Mouse (Mus musculus) CH12.LX (cell line): ENCODE measurements around the gene H2-Q4. TPM values are rescaled to one million over a fixed set of nuclear protein-coding genes. Genes with fewer than 3 reads are reported as not detected.
"Not testable (repeated sequence)": the region's sequence is repeated elsewhere in the genome, so short reads cannot be mapped to it uniquely, and the experiment has no call there.

Source experiments
- DNase-seq: peaks from one replicate; pipeline ENCODE4 v3.0.0-alpha.2; 2013; ENCODE audit errors: extremely low read depth
- H3K27ac ChIP-seq: 2 replicates; pipeline ENCODE4 v1.5.1; 2012; ENCODE audit warnings: low read depth, mild to moderate bottlenecking, control low read depth, moderate library complexity; ENCODE audit not compliant: insufficient read depth
- H3K27me3 ChIP-seq: replicated peaks from 2 replicates; pipeline ENCODE3; 2012; ENCODE audit warnings: inconsistent platforms
- H3K36me3 ChIP-seq, 2 experiments: replicated peaks in 1 of 2; 2 replicates each; pipeline versions ENCODE3 to v1.6.1; 2012; ENCODE audit warnings: inconsistent platforms in 1 of 2, low read length in 1 of 2, mild to moderate bottlenecking in 1 of 2, mixed read lengths in 1 of 2, moderate library complexity in 1 of 2; ENCODE audit not compliant: control insufficient read depth in 1 of 2, insufficient read depth in 1 of 2
- H3K4me1 ChIP-seq, 2 experiments: 2 replicates each; pipeline ENCODE4 v1.6.1; 2012; ENCODE audit warnings: inconsistent platforms in 1 of 2, moderate library complexity in 1 of 2; ENCODE audit not compliant: insufficient read depth in 2 of 2, control insufficient read depth in 1 of 2
- H3K4me2 ChIP-seq: 2 replicates; pipeline ENCODE4 v1.6.1; 2012; ENCODE audit warnings: low read depth, mild to moderate bottlenecking, control low read depth; ENCODE audit not compliant: poor library complexity, insufficient read depth, severe bottlenecking
- H3K4me3 ChIP-seq, 3 experiments: fragments of 150-350 bp in 1 of 3; sonication (generic) in 1 of 3; replicated peaks in 1 of 3; 2 replicates each; pipeline versions ENCODE3 to v1.5.1; 2011 to 2012; ENCODE audit warnings: low read depth in 2 of 3, low read length in 2 of 3, mild to moderate bottlenecking in 2 of 3, moderate library complexity in 2 of 3, control low read depth in 1 of 3, improper control_type of control experiment in 1 of 3, inconsistent platforms in 1 of 3, mixed read lengths in 1 of 3; ENCODE audit not compliant: poor library complexity in 1 of 3
- H3K79me2 ChIP-seq: replicated peaks from 2 replicates; pipeline ENCODE4 v1.6.1; 2012; ENCODE audit warnings: mild to moderate bottlenecking, moderate library complexity; ENCODE audit not compliant: control insufficient read depth, poor library complexity, insufficient read depth, severe bottlenecking; ENCODE audit errors: extremely low read depth
- H3K9ac ChIP-seq: 2 replicates; pipeline ENCODE4 v1.6.1; 2012; ENCODE audit warnings: low read depth, mild to moderate bottlenecking, control low read depth, moderate library complexity; ENCODE audit not compliant: insufficient read depth
- H3K9me3 ChIP-seq: replicated peaks from 2 replicates; pipeline ENCODE3; 2012; ENCODE audit warnings: low read length, inconsistent platforms, mixed read lengths
- CHD2 ChIP-seq: IDR thresholded peaks from 2 replicates; pipeline ENCODE4 v1.6.1; 2011; ENCODE audit warnings: low read length, improper control_type of control experiment
- IRF4 ChIP-seq: IDR thresholded peaks from 2 replicates; pipeline ENCODE4 v1.6.1; 2014; ENCODE audit warnings: low read depth, mild to moderate bottlenecking, inconsistent platforms, low read length, improper control_type of control experiment
- NELFE ChIP-seq: IDR thresholded peaks from 2 replicates; pipeline ENCODE4 v1.6.1; 2011; ENCODE audit warnings: low read depth, low read length, improper control_type of control experiment
- POLR2A ChIP-seq: IDR thresholded peaks from 2 replicates; pipeline ENCODE4 v1.6.1; 2011; ENCODE audit warnings: low read depth, mild to moderate bottlenecking, improper control_type of control experiment, low read length
- TBP ChIP-seq: conservative IDR thresholded peaks from 2 replicates; pipeline ENCODE4 v1.6.1; 2011; ENCODE audit warnings: low read depth, low read length, improper control_type of control experiment
- TCF12 ChIP-seq: IDR thresholded peaks from 2 replicates; pipeline ENCODE4 v1.6.1; 2014; ENCODE audit warnings: low read depth, mild to moderate bottlenecking, inconsistent platforms, low read length, improper control_type of control experiment
- dilution Hi-C: fragments of 300-500 bp; cut with MboI; formaldehyde crosslinking; loops from 2 replicates; pipeline ENCODE4 v1.14.3; 2020; ENCODE audit warnings: low sequenced_read_pairs; ENCODE audit not compliant: extremely low pct_unique_long_range_greater_than_20kb, extremely low pct_ligation_motif_present
- in situ Hi-C: fragments of 300-500 bp; cut with MboI; formaldehyde crosslinking; loops from 3 replicates; pipeline ENCODE4 v1.14.3; 2019; ENCODE audit warnings: low sequenced_read_pairs, low pct_ligation_motif_present, low pct_unique_long_range_greater_than_20kb, mixed read lengths
- polyA plus RNA-seq: library from polyadenylated mRNA; unstranded; fragments of >175 nt; gene quantifications from 2 replicates; pipeline ENCODE4 v1.2.1, GENCODE M21; 2012; ENCODE audit warnings: low read depth; ENCODE audit not compliant: insufficient read length
- total RNA-seq, 2 experiments: library from RNA; depleted of rRNA; stranded (reverse); fragments of 300-350 nt in 1 of 2; fragments of >200 nt in 1 of 2; gene quantifications; 2 replicates each; pipeline ENCODE4 v1.2.3; 2012 to 2014

H2-Q4 gene
- total and polyA plus RNA-seq, 3 experiments, result 116 to 165 (median 157) TPM

- H3K9me3 ChIP-seq, H3K9ac ChIP-seq, H3K36me3 ChIP-seq, dilution Hi-C loops, DNase-seq, H3K4me3 ChIP-seq, H3K27me3 ChIP-seq, H3K27ac ChIP-seq, in situ Hi-C loops: not testable (repeated sequence)
- Histone ChIP-seq H3K4me2 (0 out of 2 replicates have a peak overlapping the region, but pooled peaks have one; percentile 2), H3K4me1 (peaks cover 7 to 15% of the 10 kb centered on the region in 2 experiments), H3K79me2 (peaks cover 13% of the 10 kb centered on the region)
Measured at GRCm38 (mm10) chr17:35423131-35423810, 43.9 kb downstream of the H2-Q4 start.

- Histone ChIP-seq H3K4me2 (peak overlapping the region; percentile 15; the same call in 1 of the 2 replicates), H3K4me1 (peaks cover 7 to 15% of the 10 kb centered on the region in 2 experiments), H3K79me2 (peaks cover 13% of the 10 kb centered on the region), H3K9ac (peak overlapping the region; percentile 29; the same call in 1 of the 2 replicates), H3K4me3 (peak overlapping the region in 1 of 3 experiments; percentile 23), H3K36me3 (peaks cover 3 to 17% of the 10 kb centered on the region in 2 experiments)
- in situ Hi-C loops, H3K9me3 ChIP-seq, dilution Hi-C loops, H3K27ac ChIP-seq, DNase-seq, H3K27me3 ChIP-seq: not testable (repeated sequence)
Measured at GRCm38 (mm10) chr17:35424106-35424505, 44.7 kb downstream of the H2-Q4 start.

- peak within 1 kb of the TSS; percentile 97 for H3K9ac ChIP-seq
- dilution Hi-C loops, H3K9me3 ChIP-seq, H3K27me3 ChIP-seq, in situ Hi-C loops: not testable (repeated sequence)
- peaks cover 8 to 23% of the 10 kb centered on the region in 2 experiments for H3K36me3 ChIP-seq
- peaks cover 13% of the 10 kb centered on the region for H3K79me2 ChIP-seq
- peak; percentile 92 for DNase-seq
- H3K4me1 ChIP-seq, result peaks cover 7 to 15% of the 10 kb centered on the region in 2 experiments
- peak within 1 kb of the TSS; percentile 32; the same call in 1 of the 2 replicates for H3K27ac ChIP-seq
- peak within 1 kb of the TSS; percentile 56 to 91 (median 57) for H3K4me3 ChIP-seq
- H3K4me2 ChIP-seq, result peak within 1 kb of the TSS; percentile 47
- TF ChIP-seq CHD2, result peak; percentile 69
- TF ChIP-seq TBP, result 0 out of 2 replicates have a peak, but pooled peaks have one; percentile 56
- TF ChIP-seq TCF12, result 0 out of 2 replicates have a peak, but pooled peaks have one; percentile 44
- TF ChIP-seq NELFE, result peak; percentile 55
- TF ChIP-seq POLR2A, result peak; percentile 65
- 0 out of 2 replicates have a peak, but pooled peaks have one; percentile 5 for TF ChIP-seq IRF4
Measured at GRCm38 (mm10) chr17:35424624-35425416, 45.4 kb downstream of the H2-Q4 start, which contains the start of gene H2-Q6. Gene H2-Q6, plus strand, starts transcription at chr17:35424850.
